Mouse (Mus musculus) olfactory bulb, adult 2 months (tissue): Measurements from ENCODE around the gene Wls. TPM values are rescaled to one million over a fixed set of nuclear protein-coding genes. Genes with fewer than 3 reads are reported as not detected.

Source experiments
- H3K27ac ChIP-seq: fragments of 200-500 bp; 2 replicates; pipeline ENCODE4 v1.5.1; 2012; ENCODE audit warnings: low read depth, low read length; ENCODE audit not compliant: insufficient read depth
- H3K4me1 ChIP-seq: fragments of 200-500 bp; 2 replicates; pipeline ENCODE4 v1.6.1; 2012; ENCODE audit warnings: low read length; ENCODE audit not compliant: control insufficient read depth, insufficient read depth
- H3K4me3 ChIP-seq: fragments of 200-500 bp; 2 replicates; pipeline ENCODE4 v1.5.1; 2012; ENCODE audit warnings: mild to moderate bottlenecking, low read depth, low read length, moderate library complexity; ENCODE audit not compliant: insufficient read depth
- CTCF ChIP-seq: fragments of 200-500 bp; IDR thresholded peaks from 2 replicates; pipeline ENCODE4 v1.5.1; 2012; ENCODE audit warnings: low read depth, mild to moderate bottlenecking, low read length, moderate library complexity; ENCODE audit not compliant: insufficient read depth
- POLR2A ChIP-seq: fragments of 200-500 bp; IDR thresholded peaks from 2 replicates; pipeline ENCODE4 v1.6.1; 2012; ENCODE audit warnings: mild to moderate bottlenecking, low read depth, low read length, moderate library complexity; ENCODE audit not compliant: insufficient read depth
- WGBS: fragments of 180-500 bp; shearing (Covaris S2); methylation state at CpG from one replicate; pipeline ENCODE4 v1.1.7; 2018; 5-methylcytosine and 5-hydroxymethylcytosine counted together
- polyA plus RNA-seq: library from polyadenylated mRNA; stranded (reverse); fragments of >200 nt; gene quantifications from 2 replicates; pipeline ENCODE4 v1.2.4, GENCODE M21; 2012; ENCODE audit warnings: low replicate concordance; ENCODE audit not compliant: missing spikeins, insufficient read depth, insufficient read length

Gene Wls
- polyA plus RNA-seq, 1 experiment = not detected

DNA sequence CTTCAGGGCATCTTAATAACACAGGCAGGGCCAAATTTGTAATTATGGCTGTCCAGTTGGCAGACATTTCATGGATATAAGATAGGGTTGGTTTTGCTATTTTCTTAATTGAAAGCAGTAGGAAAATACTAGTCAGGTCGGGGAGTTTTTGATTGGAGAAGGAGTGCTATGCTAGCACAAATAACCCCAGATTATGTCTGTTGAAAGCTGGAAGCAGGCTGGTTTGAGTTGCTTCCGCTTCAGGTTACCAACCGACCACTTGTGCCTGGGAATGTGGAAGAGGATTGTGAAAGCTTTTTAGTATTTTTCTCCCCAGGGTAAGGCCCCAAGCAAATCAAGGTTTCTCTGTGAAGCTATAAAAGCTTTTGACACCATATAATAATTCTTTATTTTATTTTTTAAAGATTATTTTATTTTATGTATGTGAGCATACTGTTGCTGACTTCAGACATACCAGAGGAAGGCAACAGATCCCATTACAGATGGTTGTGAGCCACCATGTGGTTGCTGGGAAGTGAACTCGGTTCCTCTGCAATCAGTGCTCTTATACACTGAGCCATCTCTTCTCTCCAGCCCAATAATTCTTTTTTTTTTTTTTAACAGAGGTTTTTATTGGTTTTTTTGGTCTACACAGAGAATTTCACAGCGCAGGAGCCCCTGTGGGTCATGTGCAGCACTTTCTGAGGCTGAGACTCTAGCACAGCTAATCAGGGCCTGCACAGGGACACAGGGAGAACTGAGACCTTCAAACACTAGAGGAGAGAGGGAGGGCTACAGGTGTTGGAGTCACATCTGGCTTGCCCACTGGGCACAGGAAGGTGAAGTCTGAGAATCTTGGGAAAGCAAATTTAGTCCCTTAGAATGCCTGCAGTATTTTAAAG is 50.9 kb downstream of the Wls start:
- TF ChIP-seq POLR2A (no peak), CTCF (no peak)
- H3K27ac ChIP-seq = no peak overlapping the region
- WGBS = 71% methylated on average over 5 of the region's 5 CpGs

DNA sequence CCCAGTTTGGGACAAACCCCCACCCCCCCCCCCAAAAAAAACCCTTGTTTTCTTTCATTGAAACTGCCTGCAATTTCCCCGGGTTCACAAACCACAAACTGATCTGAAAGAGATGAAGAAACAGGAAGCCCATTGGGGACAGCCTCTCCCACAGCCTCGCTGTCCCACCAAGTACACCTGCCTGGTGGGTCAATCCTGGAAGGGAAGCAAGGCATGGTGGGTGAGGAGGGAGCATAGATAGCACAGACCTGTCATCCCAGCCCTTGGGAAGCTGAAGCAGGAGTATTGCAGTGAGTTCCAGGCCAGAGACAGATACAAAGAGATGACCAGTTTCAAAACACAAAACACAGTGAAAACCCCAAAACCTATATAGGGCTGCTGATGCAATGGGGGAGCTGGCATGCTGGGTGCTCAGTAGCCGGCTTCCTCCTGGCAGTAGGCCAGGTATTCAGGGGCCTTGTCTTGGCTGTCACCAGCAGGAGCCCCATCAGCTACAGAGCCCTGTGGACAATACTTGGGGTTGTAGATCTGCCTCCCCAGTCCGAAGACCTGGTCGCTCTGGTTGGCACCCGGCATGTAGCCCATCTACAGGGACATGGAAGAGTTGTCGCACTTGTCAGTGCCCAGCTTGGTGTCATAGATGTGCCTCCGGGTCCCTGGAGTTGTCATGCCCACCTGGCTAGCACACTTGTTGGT is 51.7 kb downstream of the Wls start:
- Histone ChIP-seq H3K27ac (no peak overlapping the region), H3K4me1 (peaks cover 4% of the 10 kb centered on the region; the same call in 1 of the 2 replicates), H3K4me3 (no peak overlapping the region)
- TF ChIP-seq POLR2A (no peak), CTCF (no peak)
- WGBS = 88% methylated on average over 8 of the region's 8 CpGs

More for the DNA sequence above, 50.9 kb downstream of the Wls start:
- Histone ChIP-seq H3K4me3 (no peak overlapping the region), H3K4me1 (peaks cover 4% of the 10 kb centered on the region; the same call in 1 of the 2 replicates)

DNA sequence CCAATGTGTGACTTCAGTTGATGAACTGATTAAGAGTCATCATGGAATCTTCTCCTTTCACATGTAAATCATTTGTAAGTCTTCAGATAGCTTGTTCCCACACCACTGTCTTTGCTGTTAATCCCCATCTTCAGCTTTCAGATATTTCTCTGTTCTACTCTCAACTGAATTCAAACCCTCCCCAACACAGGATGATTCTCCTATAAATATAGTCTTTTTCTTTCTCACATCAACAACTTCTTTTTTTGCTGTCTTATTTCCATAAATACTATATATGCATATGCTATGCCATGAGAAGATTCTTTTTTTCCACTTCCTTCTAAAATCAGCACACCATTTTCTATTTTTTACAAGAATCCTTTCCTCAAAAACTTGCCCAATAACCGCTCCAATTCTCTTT is 67.9 kb downstream of the Wls start:
- H3K27ac ChIP-seq = no peak overlapping the region
- no peak for TF ChIP-seq CTCF
- TF ChIP-seq POLR2A = no peak

DNA sequence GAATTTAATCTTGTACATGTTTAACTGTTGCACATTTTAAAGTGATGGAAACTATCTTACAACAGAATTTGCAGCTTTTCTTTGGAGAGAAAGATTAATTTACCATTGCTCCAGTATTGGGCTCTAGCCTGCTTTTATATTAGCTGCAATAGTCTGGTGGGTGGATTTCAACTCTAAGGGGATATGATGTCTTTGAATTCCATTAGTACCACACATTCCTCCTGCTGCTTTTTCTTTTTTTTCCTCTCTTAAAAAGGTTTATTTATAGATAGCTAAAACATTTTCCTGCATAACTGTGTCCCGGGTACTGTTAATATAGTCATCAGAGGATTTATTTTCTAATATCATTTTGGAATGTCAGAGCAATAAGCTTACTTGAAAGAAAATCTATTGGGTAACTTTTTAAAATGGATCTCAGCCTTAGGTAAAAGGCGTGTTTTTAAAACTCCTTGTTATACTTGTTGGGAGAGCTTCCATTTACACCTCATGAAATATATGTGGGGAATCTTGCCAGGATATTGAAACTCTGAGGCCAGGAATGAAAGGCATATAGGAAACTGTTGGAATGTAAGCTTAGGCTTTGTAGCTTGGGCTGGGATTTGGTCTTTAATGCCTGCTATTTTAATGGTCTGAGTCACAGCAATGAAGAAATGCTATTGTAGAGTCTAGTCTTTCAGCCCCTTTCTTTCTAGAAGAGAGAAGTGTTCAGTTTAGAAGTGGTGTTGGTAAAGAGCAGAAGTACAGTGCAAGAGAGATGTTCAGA is 78.0 kb downstream of the Wls start:
- 72% methylated on average over 2 of the region's 2 CpGs for WGBS
- H3K27ac ChIP-seq = no peak overlapping the region
- TF ChIP-seq CTCF (no peak), POLR2A (no peak)
- H3K4me1 ChIP-seq = no peaks in the 10 kb centered on the region
- no peak overlapping the region for H3K4me3 ChIP-seq

More for the DNA sequence above, 67.9 kb downstream of the Wls start:
- Histone ChIP-seq H3K4me1 (no peaks in the 10 kb centered on the region), H3K4me3 (no peak overlapping the region)
- 98% methylated on average over 1 of the region's 1 CpGs for WGBS

Other genes with a start within 250 kb of the Wls start
- not detected in 2 replicates for gene Rpe65, start 240.5 kb upstream of the Wls start, polyA plus RNA-seq